Mouse (Mus musculus) cerebellum, adult 11-12 months (tissue): ENCODE measurements around the gene Zfp553.

ENCODE experiments used
- DNase-seq: peaks from one replicate; pipeline ENCODE4 v3.0.0; 2022

Zfp553 gene

DNA sequence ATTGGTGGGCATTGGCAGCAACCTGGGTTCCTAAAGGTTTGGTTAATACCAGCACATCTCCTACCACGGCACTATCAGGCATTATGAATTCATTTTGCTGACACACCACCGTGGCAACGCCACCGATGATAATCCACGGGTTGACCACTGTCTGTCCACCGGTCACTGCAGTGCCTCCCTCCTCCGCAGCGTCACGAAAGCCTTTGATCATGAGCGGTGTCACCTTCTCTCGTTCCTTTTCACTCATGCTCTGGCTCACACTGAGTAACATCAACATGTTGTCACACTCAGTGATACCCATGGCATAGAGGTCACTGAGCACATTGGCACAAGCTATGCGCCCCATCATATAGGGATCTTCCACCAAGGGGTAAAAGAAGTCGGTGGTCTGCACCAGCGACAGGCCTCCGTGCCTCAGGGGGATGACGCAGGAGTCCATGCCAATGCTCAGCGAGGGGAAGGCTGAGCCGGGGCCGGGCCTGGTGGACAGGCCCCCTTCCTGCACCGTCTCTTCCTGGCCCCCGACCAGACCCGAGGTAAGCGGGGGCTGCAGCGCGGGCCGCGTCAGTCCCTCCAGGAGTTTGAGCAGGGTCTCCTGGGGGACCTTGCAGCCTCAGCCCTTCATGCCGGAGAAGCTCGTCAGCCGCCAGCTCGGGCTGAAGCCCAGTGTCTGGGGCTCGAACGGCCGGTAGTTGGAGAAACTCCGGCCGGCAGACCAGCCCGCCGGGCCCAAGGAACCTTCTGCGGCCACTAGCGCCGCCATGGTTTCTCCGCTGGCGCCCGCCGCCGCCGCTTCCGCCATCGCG, 40.5 kb downstream of the Zfp553 start:
- DNase-seq, result no peak

DNA sequence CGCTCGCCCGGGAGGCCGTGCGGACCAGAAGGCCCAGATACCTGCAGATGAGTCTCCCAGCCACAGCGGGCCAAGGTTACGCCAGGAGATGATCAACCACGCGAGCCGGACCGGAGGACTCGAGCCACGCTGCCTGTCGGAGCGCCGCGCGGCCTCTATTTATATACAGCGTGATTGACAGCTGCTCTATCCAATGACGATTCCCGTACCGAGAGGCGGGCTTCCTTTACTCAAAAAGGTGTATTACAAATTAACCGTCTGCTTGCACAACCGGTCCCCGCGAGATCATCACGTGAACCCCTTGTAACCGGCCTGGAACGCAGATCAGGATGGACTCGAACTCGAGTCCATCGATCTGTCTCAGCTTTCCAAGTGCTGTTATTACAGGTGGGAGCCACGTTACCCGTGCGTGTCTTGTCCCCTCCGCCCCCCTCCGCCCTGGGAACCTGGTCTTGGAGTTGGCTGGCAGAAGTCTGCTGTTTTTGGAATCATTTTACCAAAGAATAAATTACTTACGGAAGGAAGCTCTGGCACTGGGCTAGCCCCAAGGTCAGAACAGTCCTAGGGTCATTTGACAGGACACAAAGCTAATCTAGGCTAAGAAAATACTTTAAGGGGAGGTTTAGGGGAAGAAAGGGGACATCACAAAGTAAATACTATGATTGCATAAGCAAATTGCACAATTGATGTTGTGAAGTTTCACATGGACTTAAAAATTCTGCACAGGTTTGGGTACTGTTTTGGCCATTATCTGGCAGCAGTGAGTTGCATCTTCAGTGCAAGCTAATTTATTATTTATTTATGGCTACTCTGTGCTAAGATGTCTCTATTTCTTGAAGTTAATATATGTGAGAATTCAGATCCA, 41.3 kb downstream of the Zfp553 start, which contains the start of gene Sephs2:
Sephs2 (minus strand) TSS at position 131 of the 865 bp plus-strand sequence.
- peak; percentile 96 for DNase-seq

DNA sequence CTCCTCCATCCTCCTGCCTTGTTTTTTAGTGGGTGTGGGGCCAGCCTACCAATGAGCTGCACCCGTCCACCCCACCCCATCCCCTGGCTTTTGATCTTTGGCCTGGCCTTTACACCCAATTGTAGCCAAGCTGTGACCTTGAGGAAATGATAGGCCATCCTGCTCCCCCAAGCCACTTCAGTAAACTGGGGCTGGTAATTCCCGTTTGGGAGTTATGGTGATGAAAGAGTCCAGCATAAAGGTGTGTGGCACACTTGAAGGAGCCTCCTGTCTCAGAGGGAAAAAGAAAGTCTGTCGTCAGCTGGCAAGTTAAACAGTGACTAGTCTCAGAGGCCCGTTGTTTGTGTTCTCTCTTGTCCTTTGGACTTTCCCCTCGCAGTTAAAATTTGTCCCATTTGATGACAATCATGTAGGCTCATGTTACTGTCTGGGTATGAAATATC, 43.7 kb downstream of the Zfp553 start:
- DNase-seq, result no peak

GRCm38 (mm10) chr7:127278311-127278710, 45.5 kb downstream of the Zfp553 start:
- no peak for DNase-seq

DNA sequence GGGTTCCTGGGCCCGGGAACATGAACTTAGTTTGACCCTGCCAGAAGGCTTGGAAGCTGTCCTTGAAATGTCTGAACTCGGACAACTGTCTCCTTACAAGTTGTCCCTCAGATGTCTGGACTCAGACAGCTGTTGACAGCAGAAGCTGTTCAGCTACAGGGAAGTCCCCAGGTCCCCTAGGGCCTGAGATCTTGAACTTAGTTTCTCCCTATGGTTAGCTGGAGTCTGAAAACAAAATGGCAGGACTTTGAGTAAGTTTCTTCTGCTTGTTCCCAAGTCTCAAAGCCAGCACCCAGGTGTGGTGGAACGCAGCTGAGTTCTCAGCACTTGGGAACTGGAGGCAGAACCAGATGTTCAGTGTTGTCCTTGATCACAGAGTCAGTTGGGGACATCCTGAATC, 47.2 kb downstream of the Zfp553 start:
- DNase-seq, result no peak

DNA sequence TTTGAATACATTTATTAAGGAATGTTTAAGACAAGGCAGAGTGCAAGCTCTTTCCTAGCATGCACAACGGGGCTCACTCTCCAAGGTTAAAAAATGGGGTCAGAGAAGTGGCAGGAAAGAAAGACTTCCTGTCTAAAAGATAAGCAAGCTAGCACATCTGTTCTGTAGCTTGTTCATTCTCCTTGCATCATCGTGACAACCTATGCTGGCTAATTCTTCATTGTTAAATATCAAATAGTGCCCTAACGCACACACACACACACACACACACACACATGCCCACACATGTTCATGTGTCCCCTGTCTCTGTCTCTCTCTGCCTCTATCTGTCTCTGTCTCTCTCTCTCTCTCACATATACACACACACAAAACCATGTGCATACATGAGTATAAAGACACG, 48.3 kb downstream of the Zfp553 start:
- DNase-seq, result no peak

- DNase-seq, result no peak
Observed at GRCm38 (mm10) chr7:127282190-127282589, 49.3 kb downstream of the Zfp553 start.

DNA sequence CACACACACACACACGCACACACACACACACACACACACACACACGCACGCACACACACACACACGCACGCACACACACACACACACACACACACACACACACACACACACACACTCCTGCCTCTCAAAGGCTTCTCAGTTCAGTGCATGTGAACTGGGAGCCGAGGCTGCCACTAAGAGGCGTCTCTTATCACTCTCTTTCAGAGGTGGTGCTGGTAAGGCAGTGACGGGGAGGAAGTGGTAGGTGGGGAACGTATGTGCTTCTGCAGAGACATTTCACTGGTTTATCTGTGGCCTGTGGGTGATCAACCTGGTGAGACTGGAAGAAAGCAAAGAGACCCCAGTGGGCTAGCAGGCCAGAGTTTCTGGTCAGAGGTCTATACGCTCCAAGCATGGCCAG, 52.3 kb downstream of the Zfp553 start:
- DNase-seq, result no peak
